Mouse (Mus musculus): ENCODE results near the gene Ggt6. TPM values are rescaled to one million over a fixed set of nuclear protein-coding genes. Genes with fewer than 3 reads are reported as not detected.
"Not testable (repeated sequence)": the region's sequence is repeated elsewhere in the genome, so short reads cannot be mapped to it uniquely, and the experiment has no call there.

The Ggt6 gene
- polyA plus RNA-seq, 2 experiments from 2014 or later = not detected

DNA sequence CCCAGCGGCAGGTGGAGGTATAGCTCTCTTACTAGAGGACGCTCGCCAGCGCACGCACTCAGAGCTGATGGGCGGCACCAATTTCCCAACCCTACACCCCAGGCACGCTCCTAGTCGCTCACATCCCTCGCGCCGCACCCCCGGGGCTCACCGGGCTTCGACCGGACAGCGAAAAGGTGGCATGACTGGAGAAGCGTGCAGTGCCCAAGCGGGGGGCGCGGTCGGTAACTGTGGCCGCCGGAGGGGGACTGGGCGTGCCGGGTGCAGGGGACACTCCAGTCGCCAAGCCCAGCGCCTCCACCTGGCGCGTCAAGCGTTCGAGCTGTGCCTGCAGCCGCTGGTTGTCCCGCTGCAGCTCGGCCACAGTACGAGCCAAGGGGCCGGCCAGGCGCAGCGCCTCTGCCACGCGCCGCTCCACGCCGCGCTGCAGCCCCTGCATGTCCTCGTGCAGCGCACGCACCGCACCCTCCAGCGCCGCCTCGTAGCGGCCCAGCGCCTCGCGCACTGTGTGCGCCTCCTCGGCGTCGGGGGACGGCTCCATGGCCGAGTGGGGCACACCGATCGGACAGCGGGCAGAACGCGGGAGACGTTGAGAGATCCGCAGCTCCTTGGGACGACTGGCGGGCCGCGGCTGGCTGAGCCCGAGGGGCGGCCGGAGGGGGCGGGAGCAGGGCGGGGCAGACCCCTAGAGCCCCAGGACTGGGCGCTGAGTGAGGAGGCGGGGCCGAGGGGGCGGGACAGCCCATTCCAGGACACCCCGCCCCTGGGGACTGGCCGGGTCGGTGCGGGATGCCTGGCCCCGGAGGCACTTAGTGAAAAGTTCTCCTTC, 24.0 kb upstream of the Ggt6 start, which contains the start of gene Smtnl2:
Smtnl2 (minus strand) TSS at position 621 of the 829 bp plus-strand sequence.
- no peak for ATAC-seq

GRCm38 (mm10) chr11:72411945-72412344, 23.4 kb upstream of the Ggt6 start:
- no peak for ATAC-seq

GRCm38 (mm10) chr11:72413016-72413415, 22.3 kb upstream of the Ggt6 start:
- no peak for ATAC-seq

DNA sequence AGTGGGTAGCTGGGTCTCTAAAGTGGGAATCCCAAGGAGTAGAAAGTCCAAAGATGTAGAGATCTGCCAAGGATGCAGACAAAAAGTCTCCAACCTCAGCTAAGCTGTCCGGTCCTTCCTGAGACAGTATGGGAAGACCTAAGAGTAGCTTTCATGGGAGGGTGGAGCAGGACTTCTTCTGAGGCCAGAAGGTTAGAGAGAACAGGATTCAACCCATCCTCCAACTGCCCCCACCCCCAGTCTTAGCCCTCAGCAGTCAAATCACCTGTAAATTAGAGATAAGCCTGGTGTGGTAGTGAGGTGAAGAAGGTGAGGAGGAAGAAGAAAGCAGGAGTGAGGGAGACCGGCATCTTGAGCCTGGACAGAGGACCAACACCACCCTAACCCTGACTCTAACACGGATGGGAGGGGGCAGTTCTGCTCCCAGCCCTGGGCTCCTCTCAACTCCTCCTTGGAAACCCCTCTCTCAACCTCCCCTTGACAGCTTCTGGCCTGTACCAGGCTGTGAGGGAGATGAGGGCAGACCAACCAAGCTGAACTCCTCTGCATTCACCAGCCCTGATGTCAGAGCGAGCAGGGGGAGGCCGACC, 21.6 kb upstream of the Ggt6 start:
- ATAC-seq = no peak

DNA sequence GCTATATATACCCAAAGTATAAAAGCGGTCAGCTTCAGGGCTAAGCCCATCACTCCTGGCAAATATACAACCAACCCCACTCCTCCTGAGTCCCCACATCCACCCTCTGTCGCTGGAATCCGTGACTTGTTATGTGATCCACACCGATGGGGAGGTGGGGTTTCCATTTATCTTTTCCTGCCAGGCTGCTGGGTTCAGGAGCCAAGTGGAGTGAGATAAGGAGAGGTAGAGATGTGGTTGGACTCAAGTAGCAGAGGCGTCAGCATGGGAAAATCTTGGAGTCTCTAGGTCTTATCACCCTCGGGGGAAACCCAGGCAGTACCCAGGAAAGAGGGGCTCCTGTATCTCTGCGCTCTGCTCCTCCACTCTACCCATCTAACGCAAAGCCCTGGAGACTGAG, 20.2 kb upstream of the Ggt6 start:
- ATAC-seq = no peak

DNA sequence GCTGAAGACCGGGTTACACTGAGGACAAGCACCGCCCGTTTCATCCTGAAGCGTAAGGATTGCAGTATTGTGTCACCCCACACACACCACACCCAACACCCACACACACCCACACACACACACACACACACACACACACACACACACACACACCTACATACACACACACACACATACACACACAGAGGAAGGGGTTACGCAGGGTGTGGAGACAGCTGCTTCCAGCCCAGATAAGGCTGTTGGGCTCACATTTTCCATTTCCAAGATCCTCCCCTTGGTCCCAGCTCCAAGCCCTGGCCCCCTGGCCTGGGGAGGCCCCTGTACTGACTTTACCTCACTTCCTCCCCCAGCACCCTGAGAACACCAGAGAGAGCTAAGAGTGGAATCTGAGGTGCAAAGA, 18.7 kb upstream of the Ggt6 start:
- no peak for ATAC-seq

DNA sequence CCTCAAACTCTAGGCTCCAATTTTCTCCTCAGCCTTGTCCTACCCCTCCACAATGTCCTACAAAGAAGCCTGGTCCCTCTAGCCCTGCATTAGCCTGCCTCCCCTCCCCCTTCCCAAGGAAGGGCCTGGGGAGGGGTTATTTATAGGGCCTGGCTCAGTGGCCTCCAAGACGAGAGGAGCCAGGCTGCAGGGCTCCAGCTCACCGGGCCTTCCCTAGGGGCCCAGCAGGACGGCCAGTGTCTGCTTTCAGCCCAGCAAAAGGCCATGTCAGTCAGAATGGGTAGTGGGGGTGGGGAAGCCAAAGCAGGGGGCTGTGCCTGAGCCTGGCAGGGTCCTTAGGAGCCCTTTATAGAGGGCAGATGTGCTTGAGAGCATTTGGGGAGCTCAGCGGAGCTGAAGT, 17.9 kb upstream of the Ggt6 start:
- no peak for ATAC-seq

- no peak for ATAC-seq
These were observed 17.1 kb upstream of the Ggt6 start for GRCm38 (mm10) chr11:72418227-72418626.

DNA sequence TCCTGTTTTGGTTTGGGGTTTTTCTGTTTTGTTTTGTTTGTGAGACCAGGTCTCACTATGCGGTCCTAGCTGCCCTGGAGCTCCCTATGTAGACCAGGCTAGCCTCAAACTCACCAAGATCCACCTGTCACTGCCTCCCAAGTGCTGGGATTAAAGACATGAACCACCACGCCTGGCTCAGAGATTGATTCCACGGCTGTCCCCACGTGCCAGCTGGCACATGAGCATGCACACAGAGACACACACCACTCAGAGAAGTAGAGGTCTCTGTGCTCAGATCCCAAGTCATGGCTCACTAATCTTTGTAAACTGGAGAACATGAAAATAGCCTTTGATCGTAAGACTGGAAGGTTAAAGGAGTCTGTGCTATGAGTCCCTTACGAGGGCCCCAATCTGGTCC, 16.3 kb upstream of the Ggt6 start:
- ATAC-seq = no peak

DNA sequence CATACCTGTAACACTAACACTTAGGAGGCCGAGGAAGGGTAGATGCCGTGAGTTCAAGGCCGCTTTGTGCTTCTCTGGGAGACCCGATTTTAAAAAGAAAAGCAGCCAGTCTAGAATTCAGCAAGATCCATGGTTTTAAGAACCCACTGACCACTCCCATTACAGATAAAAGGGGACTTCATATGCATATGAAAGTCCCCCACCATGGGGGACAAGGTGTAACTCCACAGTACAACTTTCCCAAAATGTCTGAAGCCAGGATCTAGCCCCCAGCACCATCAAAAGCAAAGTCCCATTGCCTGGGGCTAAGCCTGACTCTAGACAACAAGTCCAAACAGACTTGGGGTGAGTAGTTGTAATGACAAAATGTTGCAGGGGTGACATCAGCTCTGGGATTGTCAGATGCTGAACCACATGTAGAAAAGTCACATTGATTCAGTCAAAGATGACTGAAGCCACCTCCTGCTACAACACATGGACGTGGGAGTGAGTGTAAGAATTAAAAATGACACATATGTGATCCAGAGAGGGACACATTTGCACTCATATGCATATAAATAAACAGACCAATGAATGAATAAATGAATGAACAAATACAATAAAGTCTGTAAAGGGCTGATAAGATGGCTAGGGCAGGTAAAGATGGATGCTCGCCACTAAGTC, 14.7 kb upstream of the Ggt6 start:
- no peak for ATAC-seq

- no peak for ATAC-seq
These were observed 13.6 kb upstream of the Ggt6 start for GRCm38 (mm10) chr11:72421518-72422278.

DNA sequence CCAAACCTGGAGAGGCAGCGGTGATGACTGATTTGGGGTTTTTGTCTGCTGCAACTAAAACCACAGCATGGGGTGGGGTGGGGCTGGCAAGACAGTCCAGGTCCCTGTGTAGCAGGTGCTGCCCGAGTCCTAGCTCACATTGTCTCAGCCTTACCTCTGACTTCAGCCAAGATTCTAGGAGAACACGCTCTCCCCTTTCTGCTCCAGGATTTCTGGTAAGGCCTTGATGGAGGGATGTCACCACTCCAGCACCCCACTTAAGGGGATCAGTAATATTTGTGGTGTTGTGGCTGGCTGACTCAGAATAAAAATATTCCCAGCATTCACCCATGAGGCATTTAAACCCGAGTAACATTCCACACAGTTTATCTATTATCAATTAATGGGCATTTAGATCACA, 11.6 kb upstream of the Ggt6 start:
- no peak for ATAC-seq

DNA sequence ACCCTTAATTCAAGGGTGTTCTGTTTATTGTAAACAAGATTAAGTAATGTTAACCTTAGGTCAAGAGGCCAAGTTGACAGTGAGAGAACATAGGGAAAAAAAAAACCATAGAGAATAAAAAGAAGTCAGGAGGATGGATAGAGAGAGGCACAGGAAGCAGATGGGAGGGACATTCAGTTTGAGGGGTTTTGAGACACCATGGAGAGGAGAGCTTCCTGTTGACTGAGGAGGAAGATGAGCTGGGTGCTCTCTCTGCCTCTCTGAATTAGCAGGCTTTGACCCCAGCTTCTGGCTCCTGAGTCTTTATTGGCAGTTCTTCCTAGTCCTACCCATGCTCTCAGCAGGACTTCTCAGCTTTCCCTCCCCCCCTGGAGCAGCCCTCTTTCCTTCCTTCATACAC, 10.1 kb upstream of the Ggt6 start:
- ATAC-seq = no peak

- no peak for ATAC-seq
These were observed 8.4 kb upstream of the Ggt6 start for GRCm38 (mm10) chr11:72426884-72427283.

GRCm38 (mm10) chr11:72428694-72429093, 6.6 kb upstream of the Ggt6 start:
- ATAC-seq = peak; percentile 56

- ATAC-seq = peak; percentile 94
These were observed 6.0 kb upstream of the Ggt6 start for GRCm38 (mm10) chr11:72429288-72429690.

DNA sequence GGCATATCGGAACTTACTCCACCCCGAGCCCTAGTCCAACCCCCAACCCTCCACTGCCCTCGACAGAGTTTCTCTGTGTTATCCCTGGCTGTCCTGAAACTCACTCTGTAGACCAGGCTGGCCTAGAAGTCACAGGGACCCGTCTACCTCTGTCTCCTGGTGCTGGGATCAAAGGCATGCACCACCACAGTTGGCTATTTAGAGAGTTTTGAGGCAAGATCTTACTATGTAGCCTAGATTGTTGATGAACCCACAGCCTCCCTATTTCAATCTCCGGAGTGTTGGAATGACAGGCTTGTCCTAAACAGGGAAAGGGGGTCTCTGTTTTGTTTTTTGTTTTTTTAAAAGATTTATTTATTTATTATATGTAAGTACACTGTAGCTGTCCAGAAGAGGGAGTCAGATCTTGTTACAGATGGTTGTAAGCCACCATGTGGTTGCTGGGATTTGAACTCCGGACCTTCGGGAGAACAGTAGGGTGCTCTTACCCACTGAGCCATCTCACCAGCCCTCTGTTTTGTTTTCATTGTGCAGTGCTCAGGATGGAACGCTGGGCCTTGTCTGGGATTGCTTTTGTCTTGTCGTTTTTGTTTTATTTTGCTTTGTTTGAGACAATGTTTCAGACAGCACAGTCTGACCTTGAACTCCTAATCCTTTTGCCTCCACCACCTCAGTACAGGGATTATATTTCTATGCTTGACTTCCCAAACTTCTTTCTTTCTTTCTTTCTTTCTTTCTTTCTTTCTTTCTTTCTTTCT, 4.8 kb upstream of the Ggt6 start:
- ATAC-seq = not testable (repeated sequence)

GRCm38 (mm10) chr11:72435694-72436045, 344 bp downstream of the Ggt6 start:
- no peak for ATAC-seq

DNA sequence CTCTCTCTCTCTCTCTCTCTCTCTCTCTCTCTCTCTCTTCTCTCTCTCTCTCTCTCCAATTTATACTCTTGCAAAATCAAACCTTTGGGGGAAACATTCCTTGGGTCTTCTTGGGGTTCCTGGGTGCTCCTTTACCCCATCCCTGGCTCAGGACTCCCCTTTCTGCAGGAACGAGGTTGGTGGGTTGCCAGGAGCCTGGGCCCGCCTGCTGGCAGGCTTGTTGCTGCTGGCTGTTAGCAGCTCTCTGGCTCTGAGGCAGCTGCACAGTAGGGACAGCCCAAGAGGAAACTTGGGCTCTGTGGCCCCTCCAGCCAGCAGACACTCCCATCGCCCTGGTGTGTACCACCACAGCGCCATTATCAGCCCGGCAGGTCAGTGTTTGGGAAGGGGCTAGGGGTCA, 945 bp downstream of the Ggt6 start:
- no peak for ATAC-seq

DNA sequence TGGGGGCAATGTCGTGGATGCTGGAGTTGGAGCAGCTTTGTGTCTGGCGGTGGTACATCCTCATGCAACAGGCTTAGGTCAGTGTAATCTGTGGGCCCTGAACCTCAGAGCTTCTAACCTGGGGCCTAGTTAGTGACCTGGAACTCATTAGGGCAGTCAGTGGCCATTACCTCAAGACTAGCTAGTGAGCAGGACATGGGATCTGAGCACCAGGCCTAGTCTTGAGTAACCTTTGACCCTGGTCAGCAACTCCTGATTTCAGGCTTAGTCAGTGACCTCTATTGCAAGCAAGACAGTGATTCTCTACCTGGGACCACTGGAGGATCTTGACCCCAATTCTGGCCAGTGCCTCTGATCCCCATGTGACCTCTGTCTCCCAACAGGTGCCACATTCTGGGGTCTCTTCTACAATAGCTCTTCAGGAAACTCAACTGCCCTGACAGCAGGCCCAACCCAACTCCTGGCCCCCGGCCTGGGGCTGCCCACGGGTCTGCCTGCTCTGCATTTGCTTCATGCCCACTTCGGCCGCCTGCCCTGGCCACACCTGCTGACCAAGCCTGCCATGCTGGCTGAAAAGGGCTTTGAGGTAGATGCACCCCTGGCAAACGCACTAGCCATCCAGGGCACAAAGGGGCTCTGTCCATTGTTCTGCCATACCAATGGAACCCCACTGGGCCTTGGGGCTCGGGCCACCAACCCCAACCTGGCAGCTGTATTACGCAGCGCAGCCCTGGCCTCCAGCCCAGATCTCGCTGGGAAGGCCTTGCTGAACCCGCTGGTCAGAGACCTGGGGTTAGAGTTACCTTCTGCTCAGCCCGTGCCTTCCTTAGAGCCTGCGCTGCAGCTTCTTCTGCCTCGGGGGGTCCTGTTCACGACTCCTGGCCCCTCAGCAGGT, 1.7 kb downstream of the Ggt6 start:
- no peak for ATAC-seq

DNA sequence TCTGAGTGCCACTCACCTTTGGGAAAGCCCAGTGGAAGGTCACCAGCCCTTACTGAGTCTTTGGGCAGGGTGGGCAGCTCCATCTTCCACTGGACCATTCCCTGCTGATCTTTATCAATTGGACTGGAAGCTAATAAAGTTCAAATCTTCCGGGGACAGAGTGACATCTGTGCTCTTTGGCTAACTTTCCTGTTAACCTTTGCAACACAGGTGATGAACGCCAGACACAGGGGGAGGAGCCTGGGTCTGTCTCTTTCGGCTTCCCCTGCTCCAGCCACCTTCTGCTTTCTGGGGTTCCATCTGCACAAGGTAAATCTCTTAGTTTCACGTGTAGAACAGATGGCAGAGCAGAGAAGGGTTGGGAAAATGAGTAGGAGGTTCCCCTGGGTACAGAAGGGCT, 3.1 kb downstream of the Ggt6 start:
- ATAC-seq = no peak

Measured in CD4-positive, CD25-positive, alpha-beta regulatory T cell, adult 4 months (primary cell).